Mouse (Mus musculus): ENCODE data around the gene Pllp. TPM values are rescaled to one million over a fixed set of nuclear protein-coding genes. Genes with fewer than 3 reads are reported as not detected.

Pllp gene
- polyA plus RNA-seq (2014; fragmentation: Nextera tagmentation; extraction: Ambion mirVana) = 41.0 and 45.1 TPM in 2 replicates

DNA sequence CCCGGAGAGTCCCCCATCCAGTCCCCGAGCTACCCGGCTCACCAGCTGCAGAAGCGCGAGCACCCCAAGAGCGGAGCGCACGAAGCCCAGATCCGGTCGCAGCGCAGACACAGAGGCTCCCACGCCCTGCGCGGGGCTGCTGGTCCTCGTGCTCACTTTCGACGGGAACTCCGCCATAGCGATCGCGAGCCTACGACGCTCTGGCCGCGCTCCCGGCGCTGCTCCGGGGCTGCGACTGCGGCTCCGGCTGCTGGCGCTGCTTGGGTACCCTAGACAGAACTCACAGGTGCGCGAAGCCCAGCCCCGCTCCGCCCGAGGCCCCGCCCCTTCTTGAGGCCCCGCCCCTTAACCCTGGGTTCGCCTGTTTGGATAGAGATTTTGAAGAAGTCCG is at the start of gene Pllp:
TSS of gene Pllp (minus strand) at position 285 of the 391 bp plus-strand sequence.
- ATAC-seq (replicated peaks; ENCODE audit: low FRiP score, low TSS enrichment, low read depth) = peak; percentile 83
- Histone ChIP-seq H3K9me3 (ENCODE audit: control insufficient read depth, low read length) (no peaks in the 10 kb centered on the region), H3K27ac (ENCODE audit: low read depth) (no peak within 1 kb of the TSS), H3K4me2 (ENCODE audit: low read length) (peak within 1 kb of the TSS; percentile 63), H3K36me3 (ENCODE audit: control insufficient read depth, insufficient read depth, low read length) (no peaks in the 10 kb centered on the region), H3K9ac (ENCODE audit: low read length) (peak within 1 kb of the TSS; percentile 38), H3K4me3 (ENCODE audit: low read depth, low read length) (peak within 1 kb of the TSS; percentile 47), H3K4me1 (replicated peaks; ENCODE audit: control insufficient read depth, insufficient read depth, low read length) (peaks cover 4% of the 10 kb centered on the region; the same call in 1 of the 2 replicates), H3K27me3 (replicated peaks; ENCODE audit: control insufficient read depth, insufficient read depth, low read length) (peaks cover 37% of the 10 kb centered on the region)
- peak; percentile 87 for DNase-seq (ENCODE audit: low spot score)
- under 1% methylated on average over 41 of the region's 41 CpGs for WGBS

DNA sequence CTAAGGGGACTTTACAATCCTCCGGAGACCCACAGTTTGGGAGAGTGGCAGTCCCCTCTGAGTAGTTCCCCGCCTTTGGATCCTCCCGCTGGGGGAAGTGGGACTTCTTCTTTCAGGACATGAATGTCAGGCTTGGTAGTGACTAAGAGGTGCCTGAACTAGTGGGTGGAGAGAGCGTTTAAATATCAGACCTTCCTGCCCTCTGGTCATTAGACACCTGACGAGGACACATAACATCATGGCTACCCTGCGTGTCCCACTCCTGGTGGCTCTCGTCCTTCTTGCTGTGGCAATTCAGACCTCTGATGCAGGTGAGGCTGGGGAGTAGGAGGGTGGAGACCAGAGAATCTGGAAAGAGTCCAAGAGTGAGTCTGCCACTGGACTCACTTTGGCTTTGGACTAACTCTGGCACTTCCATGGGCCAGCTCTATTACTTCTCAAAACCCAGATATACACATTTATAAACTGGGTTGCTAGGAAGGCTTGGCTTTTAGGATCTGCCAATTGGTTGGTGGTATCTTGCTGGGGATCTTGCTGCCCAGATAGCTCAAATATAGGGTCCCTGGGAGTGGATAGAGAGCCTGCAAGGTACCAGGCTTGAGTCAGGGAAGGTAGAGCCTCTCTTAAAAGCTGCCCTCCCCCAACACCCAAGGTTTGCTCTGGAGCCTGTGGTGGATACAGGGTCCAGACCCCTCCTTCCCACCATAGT is 49.6 kb upstream of the Pllp start, which contains the start of gene Ccl22:
TSS of gene Ccl22 (plus strand) at position 115 of the 709 bp plus-strand sequence.
- Histone ChIP-seq H3K27me3 (replicated peaks; ENCODE audit: control insufficient read depth, insufficient read depth, low read length) (no peaks in the 10 kb centered on the region), H3K9ac (ENCODE audit: low read length) (no peak within 1 kb of the TSS), H3K9me3 (ENCODE audit: control insufficient read depth, low read length) (peaks cover 2% of the 10 kb centered on the region; the same call in 1 of the 2 replicates), H3K4me2 (ENCODE audit: low read length) (no peak within 1 kb of the TSS), H3K27ac (ENCODE audit: low read depth) (no peak within 1 kb of the TSS), H3K36me3 (ENCODE audit: control insufficient read depth, insufficient read depth, low read length) (no peaks in the 10 kb centered on the region), H3K4me1 (replicated peaks; ENCODE audit: control insufficient read depth, insufficient read depth, low read length) (no peaks in the 10 kb centered on the region), H3K4me3 (ENCODE audit: low read depth, low read length) (no peak within 1 kb of the TSS)
- ATAC-seq (replicated peaks; ENCODE audit: low FRiP score, low TSS enrichment, low read depth) = no peak
- WGBS = 88% methylated on average over 7 of the region's 7 CpGs
- DNase-seq (ENCODE audit: low spot score) = no peak

DNA sequence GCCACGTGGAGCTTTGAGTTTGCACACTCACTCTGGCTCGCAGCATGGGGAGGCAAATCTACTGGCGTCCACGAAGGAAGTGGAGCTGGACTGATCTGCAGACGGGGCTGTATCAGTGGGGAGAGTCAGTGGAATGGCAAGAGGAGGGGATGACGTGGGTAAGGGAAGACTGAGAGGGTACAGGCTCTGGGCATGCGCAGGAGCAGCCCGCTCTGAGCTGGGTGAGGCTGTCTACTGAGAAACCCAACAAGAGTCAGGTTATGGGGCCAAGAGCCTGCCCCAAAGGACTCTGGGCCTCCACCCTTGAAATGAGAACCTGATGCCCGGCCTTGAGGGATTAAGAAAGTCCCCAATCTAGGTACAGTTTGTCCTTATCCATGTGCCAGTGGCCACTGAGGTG is 48.9 kb upstream of the Pllp start:
- no peak overlapping the region for H3K9ac ChIP-seq (ENCODE audit: low read length)
- no peaks in the 10 kb centered on the region for H3K36me3 ChIP-seq (ENCODE audit: control insufficient read depth, insufficient read depth, low read length)
- H3K4me2 ChIP-seq (ENCODE audit: low read length) = no peak overlapping the region
- H3K4me3 ChIP-seq (ENCODE audit: low read depth, low read length) = no peak overlapping the region
- 81% methylated on average over 9 of the region's 9 CpGs for WGBS
- peaks cover 4% of the 10 kb centered on the region; the same call in 1 of the 2 replicates for H3K9me3 ChIP-seq (ENCODE audit: control insufficient read depth, low read length)
- ATAC-seq (replicated peaks; ENCODE audit: low FRiP score, low TSS enrichment, low read depth) (no peak), DNase-seq (ENCODE audit: low spot score) (no peak)
- no peak overlapping the region for H3K27ac ChIP-seq (ENCODE audit: low read depth)
- no peaks in the 10 kb centered on the region for H3K27me3 ChIP-seq (replicated peaks; ENCODE audit: control insufficient read depth, insufficient read depth, low read length)
- H3K4me1 ChIP-seq (replicated peaks; ENCODE audit: control insufficient read depth, insufficient read depth, low read length) = no peaks in the 10 kb centered on the region

DNA sequence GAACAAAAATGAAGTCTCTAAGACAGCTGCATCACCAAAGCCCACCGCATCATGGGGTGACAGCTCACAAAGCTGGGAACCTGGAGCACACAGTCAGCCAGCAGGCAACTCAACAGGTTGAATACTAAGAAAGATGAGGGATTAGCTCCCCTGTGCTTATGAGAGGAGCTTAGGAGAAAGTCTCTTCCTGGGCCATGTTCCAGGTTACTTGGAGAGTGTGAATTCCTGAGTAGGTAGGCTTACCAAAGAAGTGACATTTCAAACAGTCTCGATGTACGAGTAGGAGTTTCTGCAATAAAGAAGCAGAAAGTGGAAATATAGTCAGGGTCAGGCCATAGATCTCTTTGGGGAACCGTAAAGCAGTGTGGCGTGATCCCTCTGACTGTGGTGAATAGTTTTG is 48.4 kb upstream of the Pllp start:
- no peak overlapping the region for H3K27ac ChIP-seq (ENCODE audit: low read depth)
- 78% methylated on average over 5 of the region's 5 CpGs for WGBS
- H3K36me3 ChIP-seq (ENCODE audit: control insufficient read depth, insufficient read depth, low read length) = no peaks in the 10 kb centered on the region

DNA sequence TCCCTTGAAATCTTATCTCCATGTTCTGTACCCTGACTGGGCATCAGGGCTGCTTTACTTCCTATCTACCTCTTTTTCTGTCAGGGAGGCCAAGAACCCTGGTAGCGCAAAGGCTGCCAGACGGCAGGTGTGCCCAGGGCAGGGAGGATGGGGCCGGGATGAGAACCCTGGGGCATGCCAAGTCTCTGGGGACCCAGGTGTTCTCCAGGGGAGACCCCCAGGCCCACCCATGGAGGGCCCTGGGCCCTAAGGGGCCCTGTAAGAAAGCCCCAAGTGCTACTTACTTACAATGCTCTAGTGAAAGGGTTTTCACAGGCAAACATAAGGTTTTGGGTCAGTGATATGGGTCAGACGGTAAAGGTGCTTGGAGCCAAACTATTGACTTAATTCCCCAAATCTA is 45.6 kb upstream of the Pllp start:
- H3K4me3 ChIP-seq (ENCODE audit: low read depth, low read length) = no peak overlapping the region
- no peaks in the 10 kb centered on the region for H3K36me3 ChIP-seq (ENCODE audit: control insufficient read depth, insufficient read depth, low read length)
- no peak overlapping the region for H3K27ac ChIP-seq (ENCODE audit: low read depth)
- no peaks in the 10 kb centered on the region for H3K27me3 ChIP-seq (replicated peaks; ENCODE audit: control insufficient read depth, insufficient read depth, low read length)
- no peak overlapping the region for H3K4me2 ChIP-seq (ENCODE audit: low read length)
- ATAC-seq (replicated peaks; ENCODE audit: low FRiP score, low TSS enrichment, low read depth) (no peak), DNase-seq (ENCODE audit: low spot score) (peak; percentile 25)
- peaks cover 4% of the 10 kb centered on the region; the same call in 1 of the 2 replicates for H3K9me3 ChIP-seq (ENCODE audit: control insufficient read depth, low read length)
- no peak overlapping the region for H3K9ac ChIP-seq (ENCODE audit: low read length)
- no peaks in the 10 kb centered on the region for H3K4me1 ChIP-seq (replicated peaks; ENCODE audit: control insufficient read depth, insufficient read depth, low read length)
- 88% methylated on average over 4 of the region's 4 CpGs for WGBS

More for the DNA sequence above, 48.4 kb upstream of the Pllp start:
- H3K9me3 ChIP-seq (ENCODE audit: control insufficient read depth, low read length) = peaks cover 4% of the 10 kb centered on the region; the same call in 1 of the 2 replicates
- no peak overlapping the region for H3K9ac ChIP-seq (ENCODE audit: low read length)
- no peak overlapping the region for H3K4me2 ChIP-seq (ENCODE audit: low read length)
- DNase-seq (ENCODE audit: low spot score) (no peak), ATAC-seq (replicated peaks; ENCODE audit: low FRiP score, low TSS enrichment, low read depth) (no peak)
- H3K27me3 ChIP-seq (replicated peaks; ENCODE audit: control insufficient read depth, insufficient read depth, low read length) = no peaks in the 10 kb centered on the region
- no peak overlapping the region for H3K4me3 ChIP-seq (ENCODE audit: low read depth, low read length)
- no peaks in the 10 kb centered on the region for H3K4me1 ChIP-seq (replicated peaks; ENCODE audit: control insufficient read depth, insufficient read depth, low read length)

DNA sequence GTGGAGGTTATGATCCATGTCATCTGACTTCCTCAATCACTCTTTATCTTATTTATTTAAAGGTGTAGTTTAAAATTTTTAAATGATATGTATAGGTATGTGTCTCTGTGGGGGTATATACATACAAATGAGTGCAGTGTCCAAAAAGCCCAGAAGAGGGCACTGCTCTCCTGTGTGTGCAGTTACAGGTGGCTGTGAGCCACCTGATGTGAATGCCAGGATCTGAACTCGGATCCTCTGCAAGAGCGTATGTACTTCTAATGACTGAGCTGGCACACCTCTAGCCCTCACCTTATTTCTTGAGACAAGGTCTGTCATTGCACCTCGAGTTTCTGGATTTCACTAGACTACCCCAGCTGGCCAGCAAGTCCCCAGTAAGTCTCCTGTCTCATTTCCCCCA is 44.5 kb upstream of the Pllp start:
- Histone ChIP-seq H3K4me2 (ENCODE audit: low read length) (no peak overlapping the region), H3K4me3 (ENCODE audit: low read depth, low read length) (no peak overlapping the region), H3K4me1 (replicated peaks; ENCODE audit: control insufficient read depth, insufficient read depth, low read length) (no peaks in the 10 kb centered on the region), H3K27me3 (replicated peaks; ENCODE audit: control insufficient read depth, insufficient read depth, low read length) (no peaks in the 10 kb centered on the region), H3K9me3 (ENCODE audit: control insufficient read depth, low read length) (peaks cover 4% of the 10 kb centered on the region; the same call in 1 of the 2 replicates), H3K9ac (ENCODE audit: low read length) (no peak overlapping the region), H3K36me3 (ENCODE audit: control insufficient read depth, insufficient read depth, low read length) (no peaks in the 10 kb centered on the region), H3K27ac (ENCODE audit: low read depth) (no peak overlapping the region)
- ATAC-seq (replicated peaks; ENCODE audit: low FRiP score, low TSS enrichment, low read depth) (no peak), DNase-seq (ENCODE audit: low spot score) (peak; percentile 44)
- 82% methylated on average over 3 of the region's 3 CpGs for WGBS

DNA sequence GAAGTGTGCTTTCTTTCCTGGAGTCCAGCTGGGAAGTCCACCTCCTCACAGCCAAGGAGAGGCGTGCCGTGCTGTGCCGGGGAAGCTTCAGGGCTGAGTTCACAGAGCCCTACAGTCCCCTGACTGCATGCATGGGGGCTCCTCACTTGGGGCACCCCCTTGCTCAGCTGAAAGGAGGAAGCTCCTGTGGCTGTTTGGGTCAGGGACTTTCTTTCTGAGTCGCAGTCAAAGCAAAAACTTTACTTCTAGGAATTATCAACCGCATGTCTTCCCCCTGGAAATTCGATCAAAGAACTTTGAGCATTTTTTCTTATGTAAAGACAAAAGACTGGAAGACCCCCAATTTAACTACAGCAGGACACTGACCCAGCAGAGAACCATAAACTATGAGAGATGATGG is 43.8 kb upstream of the Pllp start:
- no peak overlapping the region for H3K4me2 ChIP-seq (ENCODE audit: low read length)
- H3K27ac ChIP-seq (ENCODE audit: low read depth) = no peak overlapping the region
- no peak overlapping the region for H3K9ac ChIP-seq (ENCODE audit: low read length)
- no peak overlapping the region for H3K4me3 ChIP-seq (ENCODE audit: low read depth, low read length)
- H3K9me3 ChIP-seq (ENCODE audit: control insufficient read depth, low read length) = peaks cover 4% of the 10 kb centered on the region; the same call in 1 of the 2 replicates
- no peaks in the 10 kb centered on the region for H3K4me1 ChIP-seq (replicated peaks; ENCODE audit: control insufficient read depth, insufficient read depth, low read length)
- DNase-seq (ENCODE audit: low spot score) = peak; percentile 37
- no peaks in the 10 kb centered on the region for H3K27me3 ChIP-seq (replicated peaks; ENCODE audit: control insufficient read depth, insufficient read depth, low read length)
- WGBS = 91% methylated on average over 6 of the region's 6 CpGs
- no peaks in the 10 kb centered on the region for H3K36me3 ChIP-seq (ENCODE audit: control insufficient read depth, insufficient read depth, low read length)
- ATAC-seq (replicated peaks; ENCODE audit: low FRiP score, low TSS enrichment, low read depth) = no peak

DNA sequence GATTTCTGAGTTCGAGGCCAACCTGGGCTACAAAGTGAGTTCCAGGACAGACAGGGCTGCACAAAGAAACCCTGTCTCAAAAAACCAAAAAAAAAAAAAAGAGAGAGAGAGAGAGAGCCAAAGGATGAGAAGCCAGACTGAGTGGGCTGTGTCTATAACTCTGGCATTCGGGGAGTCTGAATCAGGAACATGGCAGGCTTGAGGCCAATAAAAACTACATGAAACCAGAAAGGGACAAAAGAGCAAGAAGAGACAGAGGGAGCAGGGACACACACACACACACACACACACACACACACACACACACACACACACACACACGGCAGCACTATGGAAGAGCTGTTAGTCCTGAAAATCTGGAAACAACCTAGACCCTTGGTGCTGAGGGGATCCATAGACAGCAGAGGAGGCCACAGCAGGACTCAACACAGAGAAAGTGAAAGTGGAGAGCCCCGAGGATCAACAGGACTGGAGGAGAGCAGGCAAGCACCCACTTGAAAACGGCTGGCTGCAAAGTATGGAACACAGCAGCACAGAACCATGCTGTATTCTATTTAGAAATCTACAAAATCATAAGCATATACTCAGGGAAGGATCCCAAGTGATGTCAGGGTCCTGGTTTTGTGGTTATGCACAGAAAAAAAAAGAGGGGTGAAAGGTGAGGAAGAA is 39.5 kb upstream of the Pllp start:
- Histone ChIP-seq H3K4me1 (replicated peaks; ENCODE audit: control insufficient read depth, insufficient read depth, low read length) (no peaks in the 10 kb centered on the region), H3K9me3 (ENCODE audit: control insufficient read depth, low read length) (peaks cover 1% of the 10 kb centered on the region; the same call in 1 of the 2 replicates), H3K9ac (ENCODE audit: low read length) (no peak overlapping the region), H3K4me2 (ENCODE audit: low read length) (no peak overlapping the region), H3K27ac (ENCODE audit: low read depth) (no peak overlapping the region), H3K27me3 (replicated peaks; ENCODE audit: control insufficient read depth, insufficient read depth, low read length) (no peaks in the 10 kb centered on the region), H3K36me3 (ENCODE audit: control insufficient read depth, insufficient read depth, low read length) (no peaks in the 10 kb centered on the region), H3K4me3 (ENCODE audit: low read depth, low read length) (no peak overlapping the region)
- DNase-seq (ENCODE audit: low spot score) = peak; percentile 44
- WGBS = 57% methylated on average over 5 of the region's 5 CpGs
- no peak for ATAC-seq (replicated peaks; ENCODE audit: low FRiP score, low TSS enrichment, low read depth)
